Mouse (Mus musculus): ENCODE data around the gene Mta3.

- TF ChIP-seq CEBPB (IDR thresholded peaks at IDR 0.05; ENCODE audit: low read depth), result no peak
- TF ChIP-seq CTCF (IDR thresholded peaks at IDR 0.05; ENCODE audit: control insufficient read depth, insufficient read depth, insufficient read length), result no peak
- no peak for TF ChIP-seq MAX (IDR thresholded peaks at IDR 0.05)
- no peak for TF ChIP-seq USF1 (IDR thresholded peaks at IDR 0.05; ENCODE audit: low read depth)
- no peak for TF ChIP-seq MYOD1 (IDR thresholded peaks at IDR 0.05; ENCODE audit: control insufficient read depth, insufficient read length, low read depth)
- TF ChIP-seq MYOG (IDR thresholded peaks at IDR 0.05; ENCODE audit: control insufficient read depth, extremely low read depth, insufficient read length), result no peak
- TF ChIP-seq FOSL1 (IDR thresholded peaks at IDR 0.05; ENCODE audit: insufficient read depth, low read length, poor library complexity, severe bottlenecking), result no peak
These were observed 24.0 kb upstream of the Mta3 start for GRCm38 (mm10) chr17:83681977-83682376.

All from C2C12 (cell line).